Mouse (Mus musculus) limb, embryonic 14.5 days (tissue): ENCODE results near the gene Nceh1. TPM values are rescaled to one million over a fixed set of nuclear protein-coding genes. Genes with fewer than 3 reads are reported as not detected.

Source experiments
- ATAC-seq: fragments of 200-750 bp; cut with Nextera tagmentation; 2 replicates; pipeline ENCODE4 v1.8.0; 2017; ENCODE audit warnings: low read depth, moderate number of reproducible peaks, moderate TSS enrichment; ENCODE audit not compliant: low FRiP score
- DNase-seq: peaks from one replicate; pipeline ENCODE4 v3.0.0-alpha.2; 2015; ENCODE audit warnings: low spot score
- H3K27ac ChIP-seq: fragments of 300-500 bp; sonication (generic); replicated peaks from 2 replicates; pipeline ENCODE4 v1.5.1; 2014; ENCODE audit warnings: low read depth, mild to moderate bottlenecking, low read length, moderate library complexity, mixed read lengths
- H3K27me3 ChIP-seq: fragments of 300-500 bp; sonication (generic); 2 replicates; pipeline ENCODE4 v1.6.1; 2014; ENCODE audit warnings: low read length, mixed read lengths; ENCODE audit not compliant: control insufficient read depth, insufficient read depth
- H3K36me3 ChIP-seq: fragments of 300-500 bp; sonication (generic); 2 replicates; pipeline ENCODE4 v1.6.1; 2014; ENCODE audit warnings: mild to moderate bottlenecking, low read length, moderate library complexity, mixed read lengths; ENCODE audit not compliant: control insufficient read depth, insufficient read depth
- H3K4me1 ChIP-seq: fragments of 300-500 bp; sonication (generic); 2 replicates; pipeline ENCODE4 v1.6.1; 2014; ENCODE audit warnings: antibody characterized with exemption, low read length, mixed read lengths; ENCODE audit not compliant: control insufficient read depth, insufficient read depth
- H3K4me2 ChIP-seq: fragments of 300-500 bp; sonication (generic); replicated peaks from 2 replicates; pipeline ENCODE4 v1.6.1; 2014; ENCODE audit warnings: low read depth, mild to moderate bottlenecking, low read length, moderate library complexity; ENCODE audit not compliant: severe bottlenecking
- H3K4me3 ChIP-seq: fragments of 300-500 bp; sonication (generic); replicated peaks from 2 replicates; pipeline ENCODE4 v1.5.1; 2014; ENCODE audit warnings: low read length
- H3K9ac ChIP-seq: fragments of 300-500 bp; sonication (generic); 2 replicates; pipeline ENCODE4 v1.6.1; 2014; ENCODE audit warnings: mild to moderate bottlenecking, low read depth, low read length, moderate library complexity; ENCODE audit not compliant: severe bottlenecking
- H3K9me3 ChIP-seq: fragments of 300-500 bp; sonication (generic); 2 replicates; pipeline ENCODE4 v1.6.1; 2016; ENCODE audit warnings: low read length; ENCODE audit not compliant: control insufficient read depth
- POLR2A ChIP-seq: fragments of 200-500 bp; IDR thresholded peaks from 2 replicates; pipeline ENCODE4 v1.8.0; 2012; ENCODE audit warnings: inconsistent platforms, mild to moderate bottlenecking, moderate library complexity, borderline replicate concordance; ENCODE audit not compliant: insufficient read depth, insufficient read length; ENCODE audit errors: extremely low read depth
- WGBS: fragments of 180-500 bp; shearing (Covaris S2); extraction: QIAGEN DNeasy Blood & Tissue Kit; methylation state at CpG from one replicate; pipeline ENCODE4 v1.1.7; 2014; 5-methylcytosine and 5-hydroxymethylcytosine counted together
- polyA plus RNA-seq, 2 experiments: library from polyadenylated mRNA; depleted of rRNA in 1 of 2; stranded (reverse) in 1 of 2; unstranded in 1 of 2; fragments of >200 nt; fragmentation: Nextera tagmentation in 1 of 2; extraction: Ambion mirVana in 1 of 2; gene quantifications; 2 replicates each; pipeline versions ENCODE4 v1.2.1 to v1.2.3; 2012 to 2014

Gene Nceh1
- polyA plus RNA-seq, 2 experiments: 1.4 to 2.8 TPM

DNA sequence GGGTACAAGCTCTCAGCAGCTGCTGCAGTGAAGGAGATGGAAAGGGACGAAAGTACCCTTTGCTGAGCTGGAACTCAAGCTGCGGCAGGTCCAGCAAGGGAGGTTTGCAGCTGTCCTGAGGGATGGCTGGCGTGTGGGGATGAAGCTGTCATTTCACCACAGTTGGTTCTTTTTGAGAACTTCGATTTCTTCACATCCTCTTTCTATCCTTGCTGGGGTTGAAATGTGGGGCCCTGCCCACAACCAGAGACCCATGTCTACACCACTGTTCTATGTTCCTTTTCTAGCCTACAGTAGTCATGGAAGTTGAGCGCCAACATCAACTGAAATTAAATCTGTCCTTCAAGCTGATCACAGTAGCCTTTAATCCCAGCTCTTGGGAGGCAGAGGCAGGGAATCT is 35.8 kb downstream of the Nceh1 start:
- Histone ChIP-seq H3K9ac (no peak overlapping the region), H3K27ac (no peak overlapping the region), H3K27me3 (no peaks in the 10 kb centered on the region), H3K36me3 (no peaks in the 10 kb centered on the region), H3K4me2 (no peak overlapping the region), H3K9me3 (no peaks in the 10 kb centered on the region), H3K4me1 (no peaks in the 10 kb centered on the region), H3K4me3 (no peak overlapping the region)
- TF ChIP-seq POLR2A: no peak
- 84% methylated on average over 5 of the region's 5 CpGs for WGBS
- ATAC-seq (no peak), DNase-seq (no peak)

DNA sequence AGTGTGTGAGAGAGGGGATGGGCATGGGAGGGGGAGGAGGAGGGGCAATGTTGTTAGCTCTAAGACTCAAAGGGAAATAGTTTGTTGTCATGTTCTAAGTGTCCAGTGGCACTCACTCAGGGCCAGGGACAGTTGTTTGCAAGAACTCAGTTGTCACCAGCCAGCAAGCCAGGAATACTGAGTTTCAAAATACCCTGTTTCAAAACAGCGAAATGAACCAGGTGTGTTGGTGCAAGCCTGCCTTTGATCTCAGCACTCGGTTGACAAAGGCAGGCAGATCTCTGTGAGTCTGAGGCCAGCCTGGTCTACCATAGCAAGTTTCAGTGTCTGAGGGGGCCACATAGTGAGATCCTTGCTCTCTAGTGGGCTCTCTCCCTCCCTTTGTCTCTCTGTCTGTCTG is 39.3 kb downstream of the Nceh1 start:
- no peak for TF ChIP-seq POLR2A
- Histone ChIP-seq H3K4me3 (no peak overlapping the region), H3K9me3 (no peaks in the 10 kb centered on the region), H3K4me1 (no peaks in the 10 kb centered on the region), H3K27me3 (no peaks in the 10 kb centered on the region), H3K4me2 (no peak overlapping the region), H3K36me3 (no peaks in the 10 kb centered on the region), H3K9ac (no peak overlapping the region), H3K27ac (no peak overlapping the region)
- ATAC-seq: no peak
- 68% methylated on average over 2 of the region's 2 CpGs for WGBS
- DNase-seq: no peak

DNA sequence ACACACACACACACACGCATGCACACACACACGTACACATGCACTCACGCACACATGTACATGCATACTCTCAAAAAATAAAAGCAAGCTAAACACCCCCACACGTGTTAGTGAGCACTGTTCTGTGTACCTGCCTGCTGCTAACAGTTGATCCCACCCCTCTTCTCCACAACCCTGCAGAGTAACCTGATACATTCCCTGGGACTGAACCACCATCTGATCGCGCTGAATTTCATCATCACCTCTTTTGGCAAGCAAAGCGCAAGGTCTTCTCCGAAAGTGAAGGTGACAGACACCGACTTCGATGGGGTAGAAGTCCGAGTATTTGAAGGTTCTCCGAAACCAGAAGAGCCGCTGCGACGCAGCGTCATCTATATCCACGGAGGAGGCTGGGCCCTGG is 39.7 kb downstream of the Nceh1 start:
- H3K9ac ChIP-seq: no peak overlapping the region
- ATAC-seq (no peak), DNase-seq (no peak)
- WGBS: 77% methylated on average over 17 of the region's 17 CpGs
- H3K36me3 ChIP-seq: no peaks in the 10 kb centered on the region
- no peak for TF ChIP-seq POLR2A
- no peaks in the 10 kb centered on the region for H3K9me3 ChIP-seq
- H3K27ac ChIP-seq: no peak overlapping the region
- no peak overlapping the region for H3K4me2 ChIP-seq
- no peak overlapping the region for H3K4me3 ChIP-seq
- no peaks in the 10 kb centered on the region for H3K4me1 ChIP-seq
- no peaks in the 10 kb centered on the region for H3K27me3 ChIP-seq

DNA sequence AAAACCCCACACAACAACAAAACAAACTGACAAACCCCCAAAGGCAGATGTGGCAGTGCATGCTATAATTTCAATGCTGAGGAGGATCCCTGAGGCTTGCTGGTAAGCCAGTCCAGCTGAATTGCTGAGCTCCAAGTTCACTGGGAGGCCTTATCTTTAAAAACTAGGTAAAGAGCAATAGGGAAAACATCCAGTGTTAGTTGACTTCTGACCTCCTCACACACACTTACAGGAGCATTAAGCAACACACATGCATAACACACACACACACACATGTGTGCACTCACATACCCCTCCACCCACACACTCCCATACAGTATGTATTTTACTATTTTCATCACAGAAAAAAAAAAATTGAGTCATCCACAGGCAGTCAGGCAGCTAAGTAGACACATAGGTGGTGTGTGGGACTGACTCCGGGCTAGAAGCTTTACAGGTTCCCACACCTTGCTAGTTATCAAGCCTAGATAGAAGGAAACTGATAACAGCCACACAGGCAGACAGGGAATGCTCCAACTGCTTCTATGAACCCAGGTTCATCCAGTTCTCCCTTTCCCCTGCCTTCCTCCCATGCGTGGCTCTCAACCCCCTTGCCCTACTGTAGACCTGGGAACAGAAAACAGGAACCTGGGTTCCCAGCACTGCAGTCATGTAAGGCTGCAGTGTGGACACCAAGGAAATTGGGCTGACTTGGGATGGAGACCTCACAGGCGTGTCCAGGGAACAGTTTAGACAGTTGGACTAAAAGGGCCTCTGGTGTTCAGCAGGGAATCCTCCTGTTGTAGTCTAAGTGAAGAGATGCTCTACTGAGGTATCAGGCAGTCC is 45.1 kb downstream of the Nceh1 start:
- no peak for ATAC-seq
- DNase-seq: no peak
- no peaks in the 10 kb centered on the region for H3K4me1 ChIP-seq
- H3K27ac ChIP-seq: no peak overlapping the region
- H3K9ac ChIP-seq: no peak overlapping the region
- H3K36me3 ChIP-seq: no peaks in the 10 kb centered on the region
- no peaks in the 10 kb centered on the region for H3K9me3 ChIP-seq
- no peak overlapping the region for H3K4me3 ChIP-seq
- no peaks in the 10 kb centered on the region for H3K27me3 ChIP-seq
- no peak for TF ChIP-seq POLR2A
- no peak overlapping the region for H3K4me2 ChIP-seq
- WGBS: 83% methylated on average over 3 of the region's 3 CpGs

DNA sequence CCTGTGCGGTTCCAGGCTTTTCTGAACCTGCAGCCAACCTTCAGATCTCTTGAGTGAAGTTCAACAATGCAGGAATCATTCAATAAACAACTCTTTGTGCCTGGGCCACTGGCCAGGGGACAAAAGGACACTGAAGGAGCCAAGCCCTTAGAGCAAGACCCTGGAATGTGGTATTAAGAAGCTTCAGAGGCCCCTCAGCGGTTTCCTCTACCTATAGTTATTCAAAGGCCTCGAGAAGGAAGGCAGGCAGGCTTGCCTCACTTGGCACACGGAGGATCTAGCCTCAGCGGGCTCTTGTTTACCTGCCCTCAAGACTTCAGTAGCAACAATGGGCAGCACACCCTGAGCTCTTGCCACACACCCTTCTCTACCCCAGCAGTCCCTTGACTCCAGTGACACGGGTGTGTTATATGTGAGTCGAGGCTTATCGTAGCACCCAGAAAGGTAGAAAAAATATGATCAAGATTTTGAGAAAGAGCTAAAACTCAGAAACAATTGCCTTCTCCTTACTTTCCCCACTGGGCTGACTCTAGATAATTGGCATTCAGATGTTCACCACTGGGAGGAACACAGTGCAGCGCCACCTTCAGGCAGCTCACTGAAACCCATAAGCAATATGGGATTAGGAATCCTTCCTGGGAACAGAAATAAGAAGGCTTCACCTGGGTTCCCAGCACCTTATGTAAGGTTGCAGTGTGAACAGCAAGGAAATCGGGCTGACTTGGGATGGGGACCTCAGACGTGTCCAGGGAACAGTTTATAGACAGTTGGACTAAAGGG is 46.0 kb downstream of the Nceh1 start:
- H3K9me3 ChIP-seq: no peaks in the 10 kb centered on the region
- no peaks in the 10 kb centered on the region for H3K27me3 ChIP-seq
- 86% methylated on average over 11 of the region's 11 CpGs for WGBS
- no peak overlapping the region for H3K4me2 ChIP-seq
- H3K4me1 ChIP-seq: no peaks in the 10 kb centered on the region
- H3K9ac ChIP-seq: no peak overlapping the region
- DNase-seq: no peak
- no peak overlapping the region for H3K4me3 ChIP-seq
- H3K36me3 ChIP-seq: no peaks in the 10 kb centered on the region
- no peak overlapping the region for H3K27ac ChIP-seq
- ATAC-seq: no peak
- TF ChIP-seq POLR2A: no peak
